Comparison of ENCODE assay signal across 17 mouse cellular contexts in genomic region chr12:25304820-25305511, GRCm38 (mm10).
DNase-seq lines count a peak whose midpoint lies in the region; ATAC-seq lines count a peak whose summit lies in the region.
"Had no signal": no experiment of that assay in that cellular context is flagged by ENCODE, and none has a peak within 500 bp of the region (broad histone marks: within the 10 kb centered on the region; RNA-seq: fewer than 3 reads in every experiment).

No protein-coding gene starts in this region.

- H3K27me3 ChIP-seq in heart, embryonic 10.5 days (ENCODE audit: insufficient read depth, poor library complexity, severe bottlenecking), result no peaks in the 10 kb centered on the region
- no peaks in the 10 kb centered on the region for H3K27me3 ChIP-seq in hindbrain, embryonic 13.5 days
- H3K27me3 ChIP-seq in midbrain, embryonic 15.5 days (replicated peaks), result no peaks in the 10 kb centered on the region
- H3K27me3 ChIP-seq: liver, embryonic 13.5 days had no signal

- H3K36me3 ChIP-seq in heart, embryonic 10.5 days, result no peaks in the 10 kb centered on the region
- H3K36me3 ChIP-seq in hindbrain, embryonic 13.5 days, result no peaks in the 10 kb centered on the region
- no peaks in the 10 kb centered on the region for H3K36me3 ChIP-seq in midbrain, embryonic 15.5 days (replicated peaks)
- H3K36me3 ChIP-seq: limb, embryonic 10.5 days; liver, embryonic 13.5 days had no signal

- H3K9ac ChIP-seq in hindbrain, embryonic 13.5 days, result no peak overlapping the region
- no peak overlapping the region for H3K9ac ChIP-seq in midbrain, embryonic 15.5 days
- H3K9ac ChIP-seq: liver, embryonic 13.5 days had no signal

- no peak for DNase-seq in heart, embryonic 10.5 days (ENCODE audit: low spot score)
- DNase-seq in heart, adult 9 months (ENCODE audit: low spot score in 2 of 2), result no peak
- peak; percentile 35 for DNase-seq in embryo, embryonic 11 days
- DNase-seq in spleen, postnatal 36 days (ENCODE audit: low spot score in 2 of 2), result no peak
- DNase-seq in left cerebral cortex, postnatal 36 days (ENCODE audit: low spot score in 2 of 2), result no peak
- no peak for DNase-seq in layer of hippocampus, adult 9-11 months
- DNase-seq: cerebellum, adult 11 months; gastrocnemius, postnatal 25 days; liver, embryonic 13.5 days; right cerebral cortex, postnatal 14 days; thymus, adult 18-20 months had no signal

- 77% methylated on average over 6 of the region's 6 CpGs for WGBS in heart, embryonic 10.5 days
- WGBS in hindbrain, embryonic 13.5 days, result 29% methylated on average over 6 of the region's 6 CpGs
- 24% methylated on average over 6 of the region's 6 CpGs for WGBS in midbrain, embryonic 15.5 days

- H3K4me3 ChIP-seq in heart, embryonic 10.5 days, result no peak overlapping the region
- no peak overlapping the region for H3K4me3 ChIP-seq in hindbrain, embryonic 13.5 days
- H3K4me3 ChIP-seq in midbrain, embryonic 15.5 days, result no peak overlapping the region
- H3K4me3 ChIP-seq: limb, embryonic 10.5 days; liver, embryonic 13.5 days; megakaryocyte, embryonic 14.5 days had no signal

- H3K4me2 ChIP-seq in hindbrain, embryonic 13.5 days, result no peak overlapping the region
- H3K4me2 ChIP-seq in midbrain, embryonic 15.5 days, result no peak overlapping the region
- H3K4me2 ChIP-seq: liver, embryonic 13.5 days had no signal

- H3K27ac ChIP-seq in heart, embryonic 10.5 days, result peak overlapping the region; percentile 60; the same call in 1 of the 2 replicates
- H3K27ac ChIP-seq in hindbrain, embryonic 13.5 days, result peak overlapping the region; percentile 62
- H3K27ac ChIP-seq in midbrain, embryonic 15.5 days, result no peak overlapping the region
- H3K27ac ChIP-seq: kidney, postnatal 0 days; limb, embryonic 10.5 days; liver, embryonic 13.5 days had no signal

- H3K9me3 ChIP-seq in heart, embryonic 10.5 days, result no peaks in the 10 kb centered on the region
- H3K9me3 ChIP-seq in hindbrain, embryonic 13.5 days, result no peaks in the 10 kb centered on the region
- H3K9me3 ChIP-seq in midbrain, embryonic 15.5 days, result no peaks in the 10 kb centered on the region
- H3K9me3 ChIP-seq: limb, embryonic 10.5 days; liver, embryonic 13.5 days; megakaryocyte, embryonic 14.5 days had no signal

- H3K4me1 ChIP-seq in heart, embryonic 10.5 days, result peaks cover 17% of the 10 kb centered on the region
- H3K4me1 ChIP-seq in hindbrain, embryonic 13.5 days (replicated peaks), result peaks cover 21% of the 10 kb centered on the region
- peaks cover 7% of the 10 kb centered on the region; the same call in 1 of the 2 replicates for H3K4me1 ChIP-seq in midbrain, embryonic 15.5 days

- ATAC-seq in hindbrain, embryonic 13.5 days (ENCODE audit: low FRiP score), result peak; percentile 85
- ATAC-seq in midbrain, embryonic 15.5 days (replicated peaks), result peak; percentile 70; the same call in 1 of the 2 replicates
- ATAC-seq: lung, postnatal 0 days had no signal

- intact Hi-C loops in left cerebral cortex, postnatal 36 days (cut with DNase I), result no loop called here
